Mouse (Mus musculus) cerebellum, adult 2 months (tissue): ENCODE data around the gene Espn.

Source experiments
- CTCF ChIP-seq: fragments of 200-500 bp; IDR thresholded peaks from 2 replicates; pipeline ENCODE4 v1.5.1; 2011; ENCODE audit warnings: low read depth, mild to moderate bottlenecking, control low read depth, low read length, moderate library complexity, borderline replicate concordance; ENCODE audit not compliant: insufficient read depth
- POLR2A ChIP-seq: fragments of 200-500 bp; IDR thresholded peaks from 2 replicates; pipeline ENCODE4 v1.6.1; 2011; ENCODE audit warnings: low read length, control low read depth, borderline replicate concordance; ENCODE audit not compliant: insufficient read depth

DNA sequence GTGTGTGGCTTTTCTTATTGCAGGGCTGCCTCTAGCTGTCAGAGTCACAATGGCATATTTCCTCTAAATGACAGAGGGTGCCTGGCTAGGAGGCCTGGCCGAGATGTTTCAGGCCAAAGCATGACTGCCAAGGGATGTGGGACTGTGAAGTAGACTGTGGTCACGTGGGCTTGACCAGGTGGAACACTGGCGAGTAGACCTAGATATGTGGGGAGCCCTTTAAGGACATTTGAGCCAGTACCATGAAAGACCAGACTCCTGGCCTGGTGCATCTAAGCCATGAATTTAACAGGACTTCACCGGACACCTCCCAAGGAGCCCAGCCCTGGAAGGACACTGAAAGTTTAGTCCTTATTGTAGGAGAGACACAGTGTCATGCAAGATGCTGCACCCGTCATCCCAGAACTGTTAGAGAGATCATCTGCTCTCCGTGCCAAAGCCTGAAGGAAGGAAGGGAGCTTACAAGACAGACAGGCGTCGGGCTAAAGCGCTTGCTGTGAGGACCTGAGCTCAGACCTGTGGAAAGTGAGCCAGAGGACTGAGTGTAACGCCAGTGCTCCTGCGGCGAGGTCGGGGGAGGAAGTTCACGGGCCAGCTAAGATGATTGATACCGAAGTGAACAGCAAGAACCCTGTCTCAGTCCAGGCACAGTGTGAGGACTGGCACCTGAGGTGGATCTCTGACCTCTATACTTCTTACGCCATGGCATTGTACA is 27.9 kb upstream of the Espn start:
- no peak for TF ChIP-seq CTCF
- TF ChIP-seq POLR2A, result peak; percentile 35; the same call in 1 of the 2 replicates
